Mouse (Mus musculus): Measurements from ENCODE around the gene Pkp3. TPM values are rescaled to one million over a fixed set of nuclear protein-coding genes. Genes with fewer than 3 reads are reported as not detected.
A peak's percentile ranks its signal among the peaks of the same experiment; 100 is the strongest.
"Not testable (repeated sequence)": the region's sequence is repeated elsewhere in the genome, so short reads cannot be mapped to it uniquely, and the experiment has no call there.

Gene Pkp3
- 4.1 and 5.2 TPM in 2 replicates for polyA plus RNA-seq (2015; fragmentation: Nextera tagmentation; extraction: Ambion mirVana)

DNA sequence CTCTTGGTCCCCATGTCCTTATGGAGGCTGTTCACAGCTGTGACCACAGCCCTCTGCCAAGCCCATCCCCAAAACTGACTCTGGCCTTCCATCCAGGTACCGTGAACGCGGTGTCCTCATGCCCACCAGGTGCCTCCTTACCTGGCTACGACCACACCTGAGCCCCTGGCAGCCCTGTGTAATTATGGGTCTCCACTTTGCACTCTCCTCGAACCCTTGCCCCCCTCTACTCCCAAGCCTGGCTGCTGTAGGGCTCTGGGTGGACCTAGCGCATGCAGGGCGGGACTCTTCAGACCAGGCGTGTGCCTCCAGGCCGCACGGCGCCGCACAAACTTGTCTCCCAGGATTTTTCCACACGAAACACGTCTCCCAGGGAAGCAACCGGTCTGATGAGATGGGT, at the start of gene Pkp3:
TSS of gene Pkp3 (plus strand) at position 378 of the 400 bp plus-strand sequence.
- no peak within 1 kb of the TSS for H3K27ac ChIP-seq (ENCODE audit: low read length)
- H3K4me3 ChIP-seq (ENCODE audit: low read length) = no peak within 1 kb of the TSS
- 89% methylated on average over 15 of the region's 15 CpGs for WGBS
- H3K9me3 ChIP-seq (replicated peaks; ENCODE audit: control insufficient read depth, low read length) = no peaks in the 10 kb centered on the region
- H3K27me3 ChIP-seq (ENCODE audit: control insufficient read depth, insufficient read depth, low read length) = peaks cover 15% of the 10 kb centered on the region
- no peak for ATAC-seq (replicated peaks; ENCODE audit: extremely low read depth, insufficient read depth, low FRiP score)
- H3K9ac ChIP-seq (ENCODE audit: low read length) = no peak within 1 kb of the TSS
- no peaks in the 10 kb centered on the region for H3K36me3 ChIP-seq (ENCODE audit: control insufficient read depth, insufficient read depth)
- H3K4me2 ChIP-seq (ENCODE audit: low read depth, low read length) = no peak within 1 kb of the TSS
- H3K4me1 ChIP-seq (ENCODE audit: control insufficient read depth, insufficient read depth, low read length) = no peaks in the 10 kb centered on the region

DNA sequence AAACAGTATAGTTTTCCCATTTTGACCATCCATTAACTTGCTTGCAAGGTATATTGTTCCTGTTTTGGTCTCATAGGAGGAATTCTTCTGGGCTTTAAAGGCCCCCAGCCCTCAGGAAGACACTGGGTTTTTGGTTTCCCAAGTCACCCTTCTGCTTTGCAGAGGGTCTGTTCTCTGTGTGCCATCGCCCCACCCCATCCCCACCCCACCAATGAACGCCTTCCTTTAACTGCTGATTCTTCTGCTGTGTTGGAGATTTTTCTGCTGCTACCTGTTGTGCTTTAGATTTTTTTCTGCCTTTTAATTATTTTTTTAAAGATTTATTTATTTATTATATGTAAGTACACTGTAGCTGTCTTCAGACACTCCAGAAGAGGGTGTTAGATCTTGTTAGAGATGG, 49.2 kb upstream of the Pkp3 start, which contains the start of gene Gm17387:
TSS of gene Gm17387 (plus strand) at position 301 of the 400 bp plus-strand sequence.
- H3K9me3 ChIP-seq (replicated peaks; ENCODE audit: control insufficient read depth, low read length) = no peaks in the 10 kb centered on the region
- no peaks in the 10 kb centered on the region for H3K4me1 ChIP-seq (ENCODE audit: control insufficient read depth, insufficient read depth, low read length)
- no peak within 1 kb of the TSS for H3K4me2 ChIP-seq (ENCODE audit: low read depth, low read length)
- no peak for ATAC-seq (replicated peaks; ENCODE audit: extremely low read depth, insufficient read depth, low FRiP score)
- WGBS = 89% methylated on average over 2 of the region's 2 CpGs
- H3K27me3 ChIP-seq (ENCODE audit: control insufficient read depth, insufficient read depth, low read length) = no peaks in the 10 kb centered on the region
- H3K27ac ChIP-seq (ENCODE audit: low read length) = no peak within 1 kb of the TSS
- no peak within 1 kb of the TSS for H3K9ac ChIP-seq (ENCODE audit: low read length)
- no peak within 1 kb of the TSS for H3K4me3 ChIP-seq (ENCODE audit: low read length)
- no peaks in the 10 kb centered on the region for H3K36me3 ChIP-seq (ENCODE audit: control insufficient read depth, insufficient read depth)

DNA sequence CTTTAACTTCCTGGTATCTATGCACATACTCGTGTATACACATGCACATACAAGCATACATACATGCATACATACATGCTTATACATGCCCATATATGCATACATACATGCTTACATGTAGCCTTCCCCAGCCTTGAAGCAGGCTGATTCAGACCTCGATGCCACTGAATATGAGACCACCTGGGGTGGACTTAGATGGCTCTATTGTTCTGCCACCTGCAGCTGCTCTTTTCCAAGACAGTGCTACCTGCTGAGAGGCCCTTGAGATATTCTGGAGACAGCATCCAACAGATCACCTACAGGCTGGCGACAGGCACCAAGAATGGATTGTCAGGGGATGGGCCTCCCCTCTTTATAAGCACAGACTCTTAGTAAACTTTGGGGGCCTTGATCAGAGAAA, 47.6 kb upstream of the Pkp3 start:
- no peak overlapping the region for H3K4me3 ChIP-seq (ENCODE audit: low read length)
- no peak for ATAC-seq (replicated peaks; ENCODE audit: extremely low read depth, insufficient read depth, low FRiP score)
- no peaks in the 10 kb centered on the region for H3K9me3 ChIP-seq (replicated peaks; ENCODE audit: control insufficient read depth, low read length)
- H3K27ac ChIP-seq (ENCODE audit: low read length) = no peak overlapping the region
- H3K4me1 ChIP-seq (ENCODE audit: control insufficient read depth, insufficient read depth, low read length) = no peaks in the 10 kb centered on the region
- 55% methylated on average over 3 of the region's 3 CpGs for WGBS
- no peaks in the 10 kb centered on the region for H3K27me3 ChIP-seq (ENCODE audit: control insufficient read depth, insufficient read depth, low read length)
- H3K4me2 ChIP-seq (ENCODE audit: low read depth, low read length) = no peak overlapping the region
- no peaks in the 10 kb centered on the region for H3K36me3 ChIP-seq (ENCODE audit: control insufficient read depth, insufficient read depth)
- H3K9ac ChIP-seq (ENCODE audit: low read length) = no peak overlapping the region

DNA sequence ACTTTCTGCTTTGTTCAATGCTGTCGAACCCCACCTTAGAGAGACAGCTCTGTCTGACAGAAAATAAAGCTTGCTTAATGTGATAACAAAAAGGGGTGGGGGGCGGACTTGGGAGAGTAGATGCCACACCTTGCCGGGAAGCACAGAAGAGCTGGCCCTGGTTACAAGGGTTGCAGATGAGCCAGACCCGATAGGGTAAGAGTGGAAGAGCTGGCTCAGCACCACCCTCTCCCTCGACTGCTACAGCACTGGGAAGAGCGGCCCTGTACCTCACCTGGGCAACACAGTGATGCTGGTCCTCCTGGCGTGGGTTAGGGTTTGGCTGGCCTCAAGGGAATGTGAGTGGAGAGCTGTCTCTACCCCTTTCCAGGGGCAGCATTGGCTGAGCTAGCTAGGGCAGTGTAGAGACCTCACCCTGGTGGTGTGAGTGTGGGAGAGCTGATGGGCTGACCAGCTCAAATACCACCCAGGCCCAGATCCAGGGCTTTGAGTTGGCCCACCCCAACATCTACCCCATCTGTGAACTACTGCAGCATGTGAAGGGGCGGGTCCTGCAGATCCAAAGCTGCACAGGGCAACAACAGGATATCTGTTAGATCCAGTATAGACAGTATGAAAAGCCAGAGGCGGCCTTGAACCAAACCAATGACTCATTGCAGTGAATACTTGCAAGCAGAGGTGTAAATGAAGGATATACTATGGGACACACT, 45.4 kb upstream of the Pkp3 start:
- Histone ChIP-seq H3K4me2 (ENCODE audit: low read depth, low read length) (no peak overlapping the region), H3K4me1 (ENCODE audit: control insufficient read depth, insufficient read depth, low read length) (no peaks in the 10 kb centered on the region), H3K4me3 (ENCODE audit: low read length) (no peak overlapping the region), H3K9ac (ENCODE audit: low read length) (no peak overlapping the region), H3K27ac (ENCODE audit: low read length) (no peak overlapping the region), H3K27me3 (ENCODE audit: control insufficient read depth, insufficient read depth, low read length) (no peaks in the 10 kb centered on the region), H3K36me3 (ENCODE audit: control insufficient read depth, insufficient read depth) (no peaks in the 10 kb centered on the region), H3K9me3 (replicated peaks; ENCODE audit: control insufficient read depth, low read length) (no peaks in the 10 kb centered on the region)
- WGBS = 60% methylated on average over 9 of the region's 9 CpGs
- ATAC-seq (replicated peaks; ENCODE audit: extremely low read depth, insufficient read depth, low FRiP score) = no peak

DNA sequence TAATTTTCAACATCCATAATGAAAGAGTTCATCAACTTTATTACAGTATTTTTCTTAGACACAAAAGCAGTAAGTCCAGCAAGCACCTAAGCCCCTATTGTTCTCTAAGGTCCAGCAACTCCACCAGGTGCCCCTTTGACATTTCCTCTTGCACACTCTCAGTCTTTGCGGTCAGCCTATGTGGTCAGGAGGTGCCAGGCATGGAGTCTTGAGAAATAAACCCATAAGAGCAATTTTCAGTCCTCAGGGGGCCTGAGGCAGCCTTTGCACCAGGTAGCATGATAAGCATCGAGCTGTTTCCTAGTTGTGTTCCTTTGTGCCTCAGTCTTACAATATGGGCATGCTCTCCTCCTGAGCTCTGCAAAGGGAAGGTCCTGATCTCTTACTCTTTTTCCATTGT, 41.4 kb upstream of the Pkp3 start:
- H3K4me3 ChIP-seq (ENCODE audit: low read length); H3K4me2 ChIP-seq (ENCODE audit: low read depth, low read length); H3K27ac ChIP-seq (ENCODE audit: low read length); H3K36me3 ChIP-seq (ENCODE audit: control insufficient read depth, insufficient read depth); ATAC-seq (replicated peaks; ENCODE audit: extremely low read depth, insufficient read depth, low FRiP score); H3K9me3 ChIP-seq (replicated peaks; ENCODE audit: control insufficient read depth, low read length); H3K27me3 ChIP-seq (ENCODE audit: control insufficient read depth, insufficient read depth, low read length); H3K9ac ChIP-seq (ENCODE audit: low read length); H3K4me1 ChIP-seq (ENCODE audit: control insufficient read depth, insufficient read depth, low read length): not testable (repeated sequence)
- WGBS = 85% methylated on average over 1 of the region's 2 CpGs

DNA sequence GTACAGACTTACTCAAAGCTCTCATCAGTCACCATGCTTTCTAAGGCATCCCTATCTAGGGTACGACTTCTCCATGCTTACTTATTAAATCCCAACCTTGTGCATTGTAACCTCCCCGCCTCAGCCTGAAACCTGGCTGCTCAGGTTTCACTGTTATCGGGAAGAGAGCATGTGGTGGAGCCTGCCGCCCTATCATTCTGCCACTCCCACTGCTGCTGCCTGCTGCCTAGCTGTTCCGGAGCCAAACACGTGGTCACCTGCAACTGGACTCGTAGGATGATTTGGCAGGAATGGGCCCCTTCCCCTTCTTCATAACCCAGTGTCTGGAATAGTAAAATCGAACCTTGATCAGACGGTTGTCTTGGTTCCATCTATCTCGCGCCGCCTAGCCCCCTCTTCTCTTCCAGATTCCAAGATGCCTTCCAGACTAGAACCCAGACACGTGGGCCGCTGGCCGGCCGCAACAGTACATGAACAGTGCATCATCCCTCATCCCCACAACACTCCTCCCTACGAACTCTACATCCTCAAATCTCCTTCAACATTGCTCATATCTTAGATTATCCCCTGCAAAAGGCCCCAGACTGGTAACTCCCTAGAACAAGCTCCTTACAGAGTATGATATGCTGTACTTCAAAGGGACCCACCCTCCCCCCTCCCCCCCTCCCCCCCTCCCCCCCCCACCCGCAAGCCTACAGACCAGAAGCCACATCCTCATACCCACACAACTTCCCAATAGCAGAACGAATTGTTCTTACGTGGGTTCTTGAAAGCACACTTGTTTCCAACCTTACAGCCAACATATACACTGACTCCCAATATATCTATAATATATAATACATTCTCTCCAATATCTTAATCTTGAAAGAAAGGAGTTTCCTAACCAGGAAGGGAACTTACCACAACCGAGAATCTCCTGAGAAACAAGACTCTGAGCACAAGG, 39.7 kb upstream of the Pkp3 start:
- H3K27ac ChIP-seq (ENCODE audit: low read length) = no peak overlapping the region
- H3K4me3 ChIP-seq (ENCODE audit: low read length) = no peak overlapping the region
- ATAC-seq (replicated peaks; ENCODE audit: extremely low read depth, insufficient read depth, low FRiP score) = no peak
- H3K36me3 ChIP-seq (ENCODE audit: control insufficient read depth, insufficient read depth) = no peaks in the 10 kb centered on the region
- H3K9ac ChIP-seq (ENCODE audit: low read length) = no peak overlapping the region
- H3K4me2 ChIP-seq (ENCODE audit: low read depth, low read length) = no peak overlapping the region
- 54% methylated on average over 20 of the region's 21 CpGs for whole genome bisulfite sequencing
- H3K27me3 ChIP-seq (ENCODE audit: control insufficient read depth, insufficient read depth, low read length) = no peaks in the 10 kb centered on the region
- H3K9me3 ChIP-seq (replicated peaks; ENCODE audit: control insufficient read depth, low read length) = no peaks in the 10 kb centered on the region
- peaks cover 9% of the 10 kb centered on the region for H3K4me1 ChIP-seq (ENCODE audit: control insufficient read depth, insufficient read depth, low read length)

DNA sequence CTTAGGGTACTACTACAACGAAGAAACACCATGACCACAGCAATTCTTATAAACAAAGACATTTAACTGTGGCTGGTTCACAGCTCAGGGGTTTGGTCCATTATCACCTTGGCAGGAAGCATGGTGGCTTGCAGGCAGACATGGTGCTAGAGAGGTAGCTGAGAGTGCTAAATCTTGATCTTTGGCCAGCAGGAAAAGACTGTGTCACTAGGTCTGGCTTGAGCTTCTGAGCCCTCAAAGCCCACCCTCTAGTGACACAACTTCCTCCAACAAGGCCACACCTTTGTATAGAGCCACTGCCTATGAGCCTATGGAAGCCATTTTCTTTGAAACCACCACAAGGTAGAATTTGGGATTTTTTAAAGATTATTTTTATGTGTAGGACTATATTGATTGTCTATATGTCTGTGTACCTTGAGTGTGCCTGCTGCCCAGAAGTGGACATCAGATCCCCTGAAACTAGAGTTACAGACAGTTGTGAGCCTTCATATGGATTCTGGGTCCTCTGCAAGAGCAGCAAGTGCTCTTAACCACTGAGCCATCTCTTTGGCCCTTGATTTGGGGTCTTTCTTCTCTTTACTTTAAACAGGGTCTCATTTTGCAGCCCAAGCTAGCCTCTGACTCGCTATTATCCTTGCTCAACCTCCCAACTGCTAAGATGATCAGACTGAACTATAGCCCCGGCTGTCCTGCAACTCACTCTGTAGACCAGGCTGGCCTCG, 38.5 kb upstream of the Pkp3 start:
- Histone ChIP-seq H3K36me3 (ENCODE audit: control insufficient read depth, insufficient read depth) (no peaks in the 10 kb centered on the region), H3K4me3 (ENCODE audit: low read length) (no peak overlapping the region), H3K27ac (ENCODE audit: low read length) (no peak overlapping the region), H3K9ac (ENCODE audit: low read length) (no peak overlapping the region), H3K27me3 (ENCODE audit: control insufficient read depth, insufficient read depth, low read length) (no peaks in the 10 kb centered on the region), H3K9me3 (replicated peaks; ENCODE audit: control insufficient read depth, low read length) (no peaks in the 10 kb centered on the region), H3K4me1 (ENCODE audit: control insufficient read depth, insufficient read depth, low read length) (peaks cover 9% of the 10 kb centered on the region), H3K4me2 (ENCODE audit: low read depth, low read length) (no peak overlapping the region)
- WGBS = 91% methylated on average over 4 of the region's 4 CpGs
- ATAC-seq (replicated peaks; ENCODE audit: extremely low read depth, insufficient read depth, low FRiP score) = no peak

DNA sequence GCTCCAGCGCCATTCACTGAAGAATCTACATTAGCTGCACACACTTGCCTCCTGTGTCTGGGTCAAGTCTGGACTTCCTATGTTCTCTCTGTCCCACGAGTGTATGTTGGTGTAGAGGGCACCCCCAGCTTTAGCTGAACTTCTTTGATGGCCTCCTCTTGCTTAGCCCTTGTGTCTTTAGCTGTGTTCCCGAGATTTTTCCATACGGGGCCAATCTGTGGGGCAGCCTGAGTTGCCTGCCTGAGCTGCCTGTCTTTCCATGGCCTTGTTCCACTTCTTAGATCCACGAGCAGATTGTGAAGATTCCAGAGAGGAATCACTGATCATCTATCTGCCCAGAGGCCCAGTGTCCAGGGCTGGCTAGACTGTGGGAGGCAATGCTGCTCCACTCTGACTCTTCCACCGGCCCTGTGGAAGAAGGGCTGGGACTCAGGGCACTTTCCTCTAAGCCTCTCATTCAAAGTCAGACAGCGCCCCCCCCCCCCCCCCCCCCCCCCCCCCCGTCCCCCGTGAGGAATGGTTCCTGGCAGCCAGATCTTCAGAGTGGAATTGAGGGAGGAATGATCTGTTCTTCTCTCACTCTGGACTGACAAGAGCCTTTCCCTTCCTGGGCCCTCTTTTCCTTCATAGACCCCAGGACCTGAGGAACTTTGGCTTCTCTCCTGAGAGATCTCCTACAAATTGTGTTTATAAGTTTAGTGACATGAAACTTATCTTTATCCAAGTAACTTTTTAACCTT, 37.0 kb upstream of the Pkp3 start:
- H3K4me2 ChIP-seq (ENCODE audit: low read depth, low read length) = peak overlapping the region; percentile 40; the same call in 1 of the 2 replicates
- peak overlapping the region; percentile 20; the same call in 1 of the 2 replicates for H3K9ac ChIP-seq (ENCODE audit: low read length)
- H3K4me1 ChIP-seq (ENCODE audit: control insufficient read depth, insufficient read depth, low read length) = peaks cover 9% of the 10 kb centered on the region
- no peaks in the 10 kb centered on the region for H3K9me3 ChIP-seq (replicated peaks; ENCODE audit: control insufficient read depth, low read length)
- no peak for ATAC-seq (replicated peaks; ENCODE audit: extremely low read depth, insufficient read depth, low FRiP score)
- H3K36me3 ChIP-seq (ENCODE audit: control insufficient read depth, insufficient read depth) = no peaks in the 10 kb centered on the region
- 40% methylated on average over 6 of the region's 9 CpGs for WGBS
- no peak overlapping the region for H3K4me3 ChIP-seq (ENCODE audit: low read length)
- H3K27me3 ChIP-seq (ENCODE audit: control insufficient read depth, insufficient read depth, low read length) = no peaks in the 10 kb centered on the region
- H3K27ac ChIP-seq (ENCODE audit: low read length) = peak overlapping the region; percentile 87

Measured in heart, embryonic 16.5 days (tissue).